Mouse (Mus musculus): ENCODE data around the gene Kank2. TPM values are rescaled to one million over a fixed set of nuclear protein-coding genes. Genes with fewer than 3 reads are reported as not detected.

The Kank2 gene
- total and polyA plus RNA-seq, 3 experiments: 0.09 to 2.3 (median 0.60) TPM

- Histone ChIP-seq H3K27me3 (replicated peaks) (no peaks in the 10 kb centered on the region), H3K4me1 (ENCODE audit: control insufficient read depth in 1 of 2, insufficient read depth in 2 of 2) (peaks cover 0 to 15% of the 10 kb centered on the region in 2 experiments; a peak in 1 of 4 replicates), H3K9ac (ENCODE audit: insufficient read depth, low read depth) (no peak overlapping the region), H3K79me2 (replicated peaks; ENCODE audit: control insufficient read depth, extremely low read depth, insufficient read depth, poor library complexity, severe bottlenecking) (no peaks in the 10 kb centered on the region), H3K36me3 (replicated peaks in 1 of 2; ENCODE audit: control insufficient read depth in 1 of 2, insufficient read depth in 1 of 2, low read length in 1 of 2) (peaks cover 37 to 86% of the 10 kb centered on the region in 2 experiments), H3K4me3 (replicated peaks in 1 of 3; ENCODE audit: low read depth in 2 of 3, low read length in 2 of 3, poor library complexity in 1 of 3) (no peak overlapping the region), H3K9me3 (replicated peaks; ENCODE audit: low read length) (no peaks in the 10 kb centered on the region), H3K27ac (ENCODE audit: insufficient read depth, low read depth) (no peak overlapping the region), H3K4me2 (ENCODE audit: insufficient read depth, low read depth, poor library complexity, severe bottlenecking) (no peak overlapping the region)
- DNase-seq (ENCODE audit: extremely low read depth): no peak
- no peak for TF ChIP-seq CHD1 (IDR thresholded peaks at IDR 0.05; ENCODE audit: low read depth, low read length)
- TF ChIP-seq PAX5 (IDR thresholded peaks at IDR 0.05; ENCODE audit: low read length): no peak
- TF ChIP-seq CTCF (conservative IDR thresholded peaks at IDR 0.05 in 1 of 2, IDR thresholded peaks at IDR 0.05 in 1 of 2; ENCODE audit: low read depth in 2 of 2, low read length in 2 of 2): no peak
- no peak for TF ChIP-seq ZC3H11A (IDR thresholded peaks at IDR 0.05; ENCODE audit: low read depth, low read length)
- TF ChIP-seq USF2 (conservative IDR thresholded peaks at IDR 0.05; ENCODE audit: low read depth, low read length): no peak
- no peak for TF ChIP-seq JUN (IDR thresholded peaks at IDR 0.05; ENCODE audit: insufficient read depth, low read depth, low read length)
- no peak for TF ChIP-seq MAFK (IDR thresholded peaks at IDR 0.05; ENCODE audit: insufficient replicate concordance, low read length)
- TF ChIP-seq GABPA (IDR thresholded peaks at IDR 0.05; ENCODE audit: insufficient replicate concordance, low read depth, low read length): no peak
- no peak for TF ChIP-seq EP300 (IDR thresholded peaks at IDR 0.05; ENCODE audit: low read length)
- no peak for TF ChIP-seq MXI1 (IDR thresholded peaks at IDR 0.05; ENCODE audit: low read depth, low read length)
- TF ChIP-seq ZNF384 (IDR thresholded peaks at IDR 0.05; ENCODE audit: low read depth, low read length): no peak
- no peak for TF ChIP-seq ELF1 (IDR thresholded peaks at IDR 0.05; ENCODE audit: low read depth, low read length)
- TF ChIP-seq MEF2A (IDR thresholded peaks at IDR 0.05; ENCODE audit: borderline replicate concordance, low read depth, low read length): no peak
- TF ChIP-seq BHLHE40 (IDR thresholded peaks at IDR 0.05; ENCODE audit: low read depth, low read length): no peak
- TF ChIP-seq MAX (IDR thresholded peaks at IDR 0.05; ENCODE audit: low read length): no peak
- no peak for TF ChIP-seq USF1 (IDR thresholded peaks at IDR 0.05; ENCODE audit: low read depth, low read length)
- no peak for TF ChIP-seq RAD21 (IDR thresholded peaks at IDR 0.05; ENCODE audit: low read depth, low read length)
- in situ Hi-C loops (cut with MboI; ENCODE audit: low pct_ligation_motif_present, low pct_unique_long_range_greater_than_20kb, low sequenced_read_pairs) (no loop called here), dilution Hi-C loops (cut with MboI; ENCODE audit: extremely low pct_ligation_motif_present, extremely low pct_unique_long_range_greater_than_20kb, low sequenced_read_pairs) (no loop called here)
Measured at GRCm38 (mm10) chr9:21749382-21750118, 49.0 kb downstream of the Kank2 start.

GRCm38 (mm10) chr9:21748491-21748890 lies 50.1 kb downstream of the Kank2 start:
- dilution Hi-C loops (cut with MboI; ENCODE audit: extremely low pct_ligation_motif_present, extremely low pct_unique_long_range_greater_than_20kb, low sequenced_read_pairs) (no loop called here), in situ Hi-C loops (cut with MboI; ENCODE audit: low pct_ligation_motif_present, low pct_unique_long_range_greater_than_20kb, low sequenced_read_pairs) (no loop called here)
- Histone ChIP-seq H3K4me3 (replicated peaks in 1 of 3; ENCODE audit: low read depth in 2 of 3, low read length in 2 of 3, poor library complexity in 1 of 3) (no peak overlapping the region), H3K27me3 (replicated peaks) (no peaks in the 10 kb centered on the region), H3K9ac (ENCODE audit: insufficient read depth, low read depth) (no peak overlapping the region), H3K27ac (ENCODE audit: insufficient read depth, low read depth) (no peak overlapping the region), H3K36me3 (replicated peaks in 1 of 2; ENCODE audit: control insufficient read depth in 1 of 2, insufficient read depth in 1 of 2, low read length in 1 of 2) (peaks cover 45 to 87% of the 10 kb centered on the region in 2 experiments), H3K79me2 (replicated peaks; ENCODE audit: control insufficient read depth, extremely low read depth, insufficient read depth, poor library complexity, severe bottlenecking) (no peaks in the 10 kb centered on the region), H3K9me3 (replicated peaks; ENCODE audit: low read length) (no peaks in the 10 kb centered on the region), H3K4me2 (ENCODE audit: insufficient read depth, low read depth, poor library complexity, severe bottlenecking) (no peak overlapping the region), H3K4me1 (ENCODE audit: control insufficient read depth in 1 of 2, insufficient read depth in 2 of 2) (peaks cover 0 to 15% of the 10 kb centered on the region in 2 experiments; a peak in 1 of 4 replicates)
- TF ChIP-seq JUN (IDR thresholded peaks at IDR 0.05; ENCODE audit: insufficient read depth, low read depth, low read length) (no peak), NELFE (IDR thresholded peaks at IDR 0.05; ENCODE audit: low read depth, low read length) (no peak), HCFC1 (IDR thresholded peaks at IDR 0.05; ENCODE audit: low read depth, low read length) (no peak)
- DNase-seq (ENCODE audit: extremely low read depth): no peak
